In the genomic region with DNA sequence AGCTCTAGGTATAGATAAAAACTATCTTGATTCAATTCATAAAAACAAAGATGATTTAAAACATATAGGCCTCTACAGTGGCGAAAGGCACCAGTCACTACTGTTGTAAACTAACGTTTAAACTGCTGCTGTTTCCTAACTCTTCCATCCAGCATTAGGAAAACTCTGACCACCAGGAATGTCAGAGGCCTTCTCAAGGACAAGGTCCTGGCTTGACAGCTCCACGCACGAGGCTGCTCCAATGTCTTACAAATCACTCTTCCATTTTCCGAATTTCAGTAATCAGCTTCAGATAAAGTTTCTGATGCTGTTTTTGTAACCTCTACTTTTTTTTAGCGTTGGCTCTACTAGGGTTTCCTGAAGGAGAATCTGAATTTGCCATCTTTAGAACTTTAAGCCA, we compare ENCODE assay signal across 24 mouse cellular contexts.
"Had no signal": no experiment of that assay in that cellular context is flagged by ENCODE, and none has a peak within 500 bp of the region (broad histone marks: within the 10 kb centered on the region; RNA-seq: fewer than 3 reads in every experiment).

No protein-coding gene starts in this region.

- H3K4me1 ChIP-seq: hindbrain, embryonic 13.5 days; hindbrain, embryonic 15.5 days; limb, embryonic 13.5 days; limb, embryonic 15.5 days had no signal

- H3K4me3 ChIP-seq: heart, adult 2 months; heart, embryonic 13.5 days; heart, embryonic 15.5 days; hindbrain, embryonic 13.5 days; hindbrain, embryonic 15.5 days; layer of hippocampus, adult 2 months; limb, embryonic 13.5 days; limb, embryonic 15.5 days; liver, embryonic 12.5 days had no signal

- DNase-seq: gastrocnemius, postnatal 14 days; gastrocnemius, postnatal 36 days; heart, adult 11 months; heart, adult 2 months; heart, postnatal 14 days; heart, postnatal 36 days; kidney, adult 11 months; kidney, adult 2 months; kidney, adult 9 months; kidney, postnatal 10 days; kidney, postnatal 36 days; left cerebral cortex, postnatal 4 days had no signal

- H3K27me3 ChIP-seq: heart, embryonic 13.5 days; heart, embryonic 15.5 days; hindbrain, embryonic 13.5 days; hindbrain, embryonic 15.5 days; limb, embryonic 13.5 days; limb, embryonic 15.5 days; liver, embryonic 12.5 days had no signal

- H3K27ac ChIP-seq: heart, adult 2 months; heart, embryonic 15.5 days; hindbrain, embryonic 13.5 days; hindbrain, embryonic 15.5 days; hindbrain, postnatal 0 days; layer of hippocampus, adult 2 months; limb, embryonic 13.5 days; limb, embryonic 15.5 days; liver, embryonic 12.5 days; liver, embryonic 14.5 days had no signal

- H3K9me3 ChIP-seq: heart, embryonic 13.5 days; heart, embryonic 15.5 days; hindbrain, embryonic 13.5 days; hindbrain, embryonic 15.5 days; limb, embryonic 13.5 days; limb, embryonic 15.5 days; liver, embryonic 12.5 days had no signal

- H3K4me2 ChIP-seq: heart, embryonic 11.5 days; heart, embryonic 13.5 days; heart, embryonic 15.5 days; hindbrain, embryonic 13.5 days; hindbrain, embryonic 15.5 days; limb, embryonic 13.5 days; limb, embryonic 15.5 days; liver, embryonic 12.5 days had no signal

- H3K9ac ChIP-seq: heart, embryonic 13.5 days; heart, embryonic 15.5 days; hindbrain, embryonic 13.5 days; hindbrain, embryonic 15.5 days; limb, embryonic 13.5 days; limb, embryonic 15.5 days; liver, embryonic 12.5 days; liver, embryonic 14.5 days had no signal

- ATAC-seq: hindbrain, postnatal 0 days; intestine, embryonic 16.5 days; liver, embryonic 12.5 days had no signal
